Mouse (Mus musculus) forebrain, embryonic 10.5 days (tissue): ENCODE results near the gene Gm11127. TPM values are rescaled to one million over a fixed set of nuclear protein-coding genes. Genes with fewer than 3 reads are reported as not detected.
A peak's percentile ranks its signal among the peaks of the same experiment; 100 is the strongest.

Experiments
- DNase-seq: peaks from one replicate; pipeline ENCODE4 v3.0.0-alpha.2; 2017; ENCODE audit warnings: low spot score; ENCODE audit errors: extremely low spot score
- H3K27ac ChIP-seq: fragments of 300-500 bp; sonication (generic); 2 replicates; pipeline ENCODE4 v1.5.1; 2016; ENCODE audit warnings: mild to moderate bottlenecking
- H3K27me3 ChIP-seq: fragments of 300-500 bp; sonication (generic); 2 replicates; pipeline ENCODE4 v1.6.1; 2016; ENCODE audit warnings: mild to moderate bottlenecking; ENCODE audit not compliant: poor library complexity, severe bottlenecking
- H3K36me3 ChIP-seq: fragments of 300-500 bp; sonication (generic); replicated peaks from 2 replicates; pipeline ENCODE4 v1.6.1; 2016; ENCODE audit warnings: mild to moderate bottlenecking, moderate library complexity
- H3K4me1 ChIP-seq: fragments of 300-500 bp; sonication (generic); 2 replicates; pipeline ENCODE4 v1.6.1; 2016
- H3K4me3 ChIP-seq: fragments of 300-500 bp; sonication (generic); 2 replicates; pipeline ENCODE4 v1.5.1; 2016; ENCODE audit warnings: mild to moderate bottlenecking, moderate library complexity
- H3K9me3 ChIP-seq: fragments of 300-500 bp; sonication (generic); 2 replicates; pipeline ENCODE4 v1.6.1; 2016; ENCODE audit warnings: mild to moderate bottlenecking, moderate library complexity
- WGBS: fragments of 180-500 bp; shearing (Covaris S2); methylation state at CpG from one replicate; pipeline ENCODE4 v1.1.7; 2016; 5-methylcytosine and 5-hydroxymethylcytosine counted together
- polyA plus RNA-seq: library from polyadenylated mRNA; unstranded; fragments of >200 nt; fragmentation: Nextera tagmentation; extraction: Ambion mirVana; gene quantifications from 2 replicates; pipeline ENCODE4 v1.2.1, GENCODE M21; 2016

Gm11127 gene
- polyA plus RNA-seq, 1 experiment from 2014 or later, result not detected

DNA sequence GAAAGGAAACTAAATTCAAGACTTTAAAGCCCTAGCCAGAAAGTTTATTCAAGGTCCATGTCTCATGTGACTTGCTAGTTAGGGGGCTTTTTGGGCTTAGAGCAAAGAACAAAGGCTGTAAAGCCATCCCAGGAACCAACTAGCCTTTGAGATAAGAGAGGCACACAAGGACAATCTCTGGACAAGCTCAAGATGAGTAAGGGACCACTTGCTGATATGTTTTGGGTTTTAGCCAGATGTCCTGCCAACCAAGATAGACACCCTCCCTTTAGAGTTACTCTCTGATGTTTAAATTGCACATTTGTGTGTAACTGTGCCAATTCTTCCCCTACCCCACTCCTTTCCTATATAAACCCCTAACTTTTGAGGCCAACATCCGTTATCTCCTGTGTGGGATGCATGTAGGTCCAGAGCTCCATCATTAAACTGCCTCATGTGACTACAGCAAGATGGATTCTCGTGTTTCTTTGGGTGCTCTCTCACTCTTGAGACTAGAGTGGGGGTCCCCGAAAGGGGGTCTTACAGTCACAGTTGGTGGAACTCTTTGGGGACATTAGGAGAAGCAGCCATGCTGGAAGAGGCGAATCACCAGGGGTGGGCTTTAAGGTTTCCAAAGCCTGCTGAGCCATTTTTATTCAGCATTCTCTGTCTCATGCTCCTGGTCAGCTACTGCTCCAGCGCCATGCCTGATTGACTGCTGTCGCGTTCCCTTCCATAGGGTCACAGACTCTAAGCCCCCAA is 29.1 kb downstream of the Gm11127 start:
- no peak overlapping the region for H3K27ac ChIP-seq
- H3K27me3 ChIP-seq, result peaks cover 25% of the 10 kb centered on the region
- H3K9me3 ChIP-seq, result no peaks in the 10 kb centered on the region
- WGBS, result 86% methylated on average over 7 of the region's 7 CpGs
- H3K4me3 ChIP-seq, result no peak overlapping the region
- H3K36me3 ChIP-seq, result no peaks in the 10 kb centered on the region
- no peak for DNase-seq
- peaks cover 19% of the 10 kb centered on the region for H3K4me1 ChIP-seq

DNA sequence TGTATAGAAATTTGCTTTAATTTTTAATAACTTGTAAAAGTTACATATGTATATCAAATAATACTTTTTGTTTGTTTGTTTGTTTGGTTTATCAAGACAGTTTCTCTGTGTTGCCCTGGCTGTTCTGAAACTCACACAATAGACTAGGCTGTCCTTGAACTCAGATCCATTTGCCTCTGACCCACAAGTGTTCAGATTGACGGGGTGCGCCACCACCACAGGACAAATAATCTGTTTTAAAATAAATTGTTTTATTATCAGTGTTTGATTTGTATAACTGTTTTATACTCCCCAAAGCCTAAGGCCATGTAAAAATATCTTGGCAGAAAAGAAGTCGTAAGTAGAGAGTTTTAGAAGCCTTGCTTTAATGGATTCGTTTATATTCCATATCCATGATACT is 30.5 kb downstream of the Gm11127 start:
- Histone ChIP-seq H3K4me3 (no peak overlapping the region), H3K27me3 (peaks cover 24% of the 10 kb centered on the region), H3K36me3 (no peaks in the 10 kb centered on the region), H3K4me1 (peaks cover 25% of the 10 kb centered on the region), H3K9me3 (no peaks in the 10 kb centered on the region), H3K27ac (no peak overlapping the region)
- no peak for DNase-seq
- 95% methylated on average over 4 of the region's 4 CpGs for WGBS

- H3K4me1 ChIP-seq, result peaks cover 12% of the 10 kb centered on the region; the same call in 1 of the 2 replicates
- peaks cover 8% of the 10 kb centered on the region for H3K27me3 ChIP-seq
- no peaks in the 10 kb centered on the region for H3K36me3 ChIP-seq
- DNase-seq, result no peak
- no peak overlapping the region for H3K4me3 ChIP-seq
- no peaks in the 10 kb centered on the region for H3K9me3 ChIP-seq
- no peak overlapping the region for H3K27ac ChIP-seq
- 87% methylated on average over 4 of the region's 4 CpGs for whole genome bisulfite sequencing
These were observed 32.3 kb downstream of the Gm11127 start for GRCm38 (mm10) chr17:36025901-36026300.

DNA sequence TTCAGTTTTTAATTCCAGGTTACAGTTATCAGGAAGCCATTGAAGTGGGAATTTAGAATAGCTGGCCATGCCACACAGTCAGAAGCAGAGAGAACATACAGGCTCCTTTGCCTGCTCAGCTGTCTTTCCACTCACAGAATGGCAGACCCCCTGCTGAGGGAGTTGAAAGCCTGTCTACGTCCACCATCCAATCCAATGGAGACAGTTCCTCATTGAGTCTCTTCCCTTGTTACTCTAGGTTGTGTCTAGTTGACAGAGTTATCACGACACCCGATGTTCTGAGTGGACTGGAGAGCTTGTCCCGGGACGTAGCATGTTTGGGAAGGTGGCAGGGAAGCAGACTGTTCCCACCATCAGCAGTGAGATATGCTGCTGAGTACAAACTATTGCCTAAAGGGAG is 33.0 kb downstream of the Gm11127 start:
- Histone ChIP-seq H3K4me3 (no peak overlapping the region), H3K36me3 (no peaks in the 10 kb centered on the region), H3K4me1 (peaks cover 19% of the 10 kb centered on the region), H3K27me3 (0 out of 2 replicates have a peak, but pooled peaks cover 1% of the 10 kb centered on the region), H3K27ac (no peak overlapping the region), H3K9me3 (no peaks in the 10 kb centered on the region)
- 74% methylated on average over 5 of the region's 5 CpGs for WGBS
- no peak for DNase-seq

DNA sequence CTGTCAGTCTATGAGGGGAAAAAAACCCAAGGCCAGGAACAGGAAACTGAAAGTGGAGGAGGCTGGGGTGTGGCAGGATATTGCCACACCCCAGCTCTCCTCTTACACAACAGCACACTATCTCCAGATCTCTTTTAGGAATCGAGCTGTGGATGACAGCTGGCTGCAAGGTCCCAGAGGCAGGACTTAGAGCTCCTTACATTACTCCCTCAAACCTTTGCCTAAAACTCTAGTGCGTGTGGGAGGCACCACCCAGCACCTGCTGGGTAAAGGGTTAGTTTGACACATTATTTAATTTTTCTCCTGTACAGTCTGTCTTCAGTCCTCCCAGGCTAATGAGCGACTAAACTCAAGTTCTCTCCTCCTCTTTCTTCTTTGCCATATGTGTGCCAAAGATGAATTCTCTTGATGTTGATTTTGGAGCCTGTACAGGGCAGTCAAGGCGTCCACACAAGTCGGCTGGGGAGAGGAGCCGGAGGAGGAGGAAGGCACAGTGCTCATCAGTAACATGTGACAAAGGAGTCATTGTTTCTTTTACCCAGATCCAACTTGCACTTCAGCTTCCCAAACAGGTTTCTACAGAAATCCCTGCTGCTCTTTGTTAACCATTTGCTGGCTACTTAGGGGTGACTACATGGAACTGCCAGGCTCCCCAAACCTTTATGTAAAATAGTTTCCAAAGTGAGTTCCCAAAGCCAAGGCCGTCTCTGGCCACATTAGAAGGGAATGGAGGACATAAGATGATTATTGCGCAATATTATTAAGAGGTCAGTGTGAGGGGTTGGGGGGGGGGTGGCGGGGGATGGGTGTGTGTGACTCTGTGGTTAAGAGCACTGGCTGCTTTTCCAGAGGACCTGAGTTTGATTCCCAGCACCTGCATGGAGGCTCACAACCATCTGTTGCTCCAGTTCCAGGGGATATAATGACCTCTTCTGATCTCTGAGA is 34.2 kb downstream of the Gm11127 start:
- Histone ChIP-seq H3K9me3 (no peaks in the 10 kb centered on the region), H3K4me3 (no peak overlapping the region), H3K27ac (no peak overlapping the region), H3K4me1 (peaks cover 20% of the 10 kb centered on the region), H3K27me3 (no peaks in the 10 kb centered on the region), H3K36me3 (no peaks in the 10 kb centered on the region)
- no peak for DNase-seq
- WGBS, result 72% methylated on average over 9 of the region's 9 CpGs

GRCm38 (mm10) chr17:36022922-36023321 is 35.2 kb downstream of the Gm11127 start:
- Histone ChIP-seq H3K27me3 (no peaks in the 10 kb centered on the region), H3K27ac (no peak overlapping the region), H3K9me3 (no peaks in the 10 kb centered on the region), H3K4me1 (peaks cover 20% of the 10 kb centered on the region), H3K36me3 (no peaks in the 10 kb centered on the region), H3K4me3 (no peak overlapping the region)
- no peak for DNase-seq
- 95% methylated on average over 6 of the region's 6 CpGs for WGBS

DNA sequence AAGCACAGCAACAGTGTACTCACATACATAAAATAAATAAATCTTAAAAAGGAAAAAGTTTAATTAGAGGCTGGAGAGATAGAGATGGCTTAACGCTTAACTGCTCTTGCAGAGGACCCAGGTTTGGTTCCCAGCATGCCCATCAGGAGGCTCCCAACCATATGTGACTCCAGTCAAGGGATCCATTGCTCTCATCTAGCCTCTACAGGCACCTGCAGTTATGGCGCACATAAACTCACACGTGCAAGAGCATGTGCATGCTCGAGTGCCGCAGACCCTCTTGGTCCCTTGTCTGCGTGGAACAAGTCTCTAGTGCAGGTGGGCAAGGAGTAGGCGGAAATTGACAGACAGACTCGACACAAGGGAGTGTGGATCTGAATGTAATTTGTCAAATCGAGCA is 36.1 kb downstream of the Gm11127 start:
- no peaks in the 10 kb centered on the region for H3K36me3 ChIP-seq
- H3K4me1 ChIP-seq, result peaks cover 20% of the 10 kb centered on the region
- H3K27me3 ChIP-seq, result no peaks in the 10 kb centered on the region
- DNase-seq, result no peak
- H3K9me3 ChIP-seq, result no peaks in the 10 kb centered on the region
- no peak overlapping the region for H3K4me3 ChIP-seq
- H3K27ac ChIP-seq, result no peak overlapping the region
- WGBS, result 90% methylated on average over 9 of the region's 9 CpGs

DNA sequence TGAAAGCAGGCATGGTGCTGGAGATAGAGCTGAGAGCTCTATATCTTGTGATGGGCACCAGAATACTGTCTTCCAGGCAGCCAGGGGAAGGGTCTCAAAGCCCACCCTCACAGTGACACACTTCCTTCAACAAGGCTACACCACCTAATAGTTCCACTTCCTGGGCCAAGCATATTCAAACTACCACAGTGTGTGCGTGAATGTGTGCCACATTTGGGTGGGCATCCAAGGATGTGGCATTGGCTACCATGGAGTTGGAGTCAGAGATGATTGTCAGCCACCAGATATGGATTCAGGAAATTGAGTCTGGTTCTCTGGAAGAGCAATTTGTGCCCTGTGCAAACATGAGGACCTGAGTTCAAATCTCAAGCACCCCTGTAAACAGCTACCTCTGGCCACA is 36.9 kb downstream of the Gm11127 start:
- H3K27ac ChIP-seq, result no peak overlapping the region
- 85% methylated on average over 1 of the region's 1 CpGs for WGBS
- H3K27me3 ChIP-seq, result no peaks in the 10 kb centered on the region
- H3K36me3 ChIP-seq, result no peaks in the 10 kb centered on the region
- no peak for DNase-seq
- peaks cover 20% of the 10 kb centered on the region for H3K4me1 ChIP-seq
- H3K4me3 ChIP-seq, result no peak overlapping the region
- no peaks in the 10 kb centered on the region for H3K9me3 ChIP-seq

DNA sequence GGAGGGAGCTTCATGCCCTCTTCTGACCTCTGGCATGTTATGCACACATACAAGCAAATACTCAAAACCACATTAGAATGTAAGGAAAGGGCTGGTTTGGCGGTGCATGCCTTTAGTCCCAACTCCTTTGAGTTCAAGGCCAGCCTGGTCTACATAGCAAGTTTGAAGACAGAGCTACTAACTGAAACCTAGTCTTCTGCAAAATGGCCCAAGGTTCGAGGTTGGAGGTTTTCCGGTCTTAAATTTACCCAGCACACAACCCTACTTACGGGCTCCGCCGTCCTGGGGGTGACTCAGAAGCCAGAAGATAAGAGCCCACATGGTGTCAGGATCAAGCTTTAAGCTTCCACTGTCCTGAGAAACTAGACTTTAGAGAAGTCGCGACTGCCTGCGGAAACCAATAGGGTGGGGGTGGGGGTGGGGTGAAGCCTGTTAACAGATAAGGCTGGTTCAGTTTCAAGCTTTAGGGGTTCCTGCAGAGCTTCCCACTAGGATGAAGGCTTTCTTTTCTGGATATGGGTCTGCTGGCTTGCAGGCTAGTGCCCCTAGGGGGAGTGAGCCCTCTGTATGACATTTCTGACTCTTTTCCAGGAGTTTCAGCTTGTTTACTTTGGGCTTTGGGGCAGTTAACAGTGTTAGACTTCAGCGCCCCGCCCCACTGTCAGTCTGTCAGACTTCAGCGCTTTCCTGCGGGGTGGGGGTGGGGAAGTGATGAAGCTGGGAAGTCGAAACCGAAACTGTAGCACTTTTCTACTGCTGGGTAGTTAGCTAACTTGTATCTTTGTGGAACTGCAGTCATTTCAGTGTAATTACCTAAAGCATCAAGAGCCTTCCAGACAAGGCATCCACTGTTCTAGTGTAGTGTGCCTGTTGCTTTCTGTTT is 37.7 kb downstream of the Gm11127 start, which contains the start of gene H2-T24:
Gene H2-T24, minus strand, starts transcription at position 370 of the 883 bp plus-strand sequence.
- Histone ChIP-seq H3K9me3 (no peaks in the 10 kb centered on the region), H3K4me3 (no peak within 1 kb of the TSS; the same call in 1 of the 2 replicates), H3K36me3 (peaks cover 6% of the 10 kb centered on the region), H3K27me3 (no peaks in the 10 kb centered on the region), H3K4me1 (peaks cover 20% of the 10 kb centered on the region), H3K27ac (0 out of 2 replicates have a peak within 1 kb of the TSS, but pooled peaks have one; percentile 36)
- WGBS, result 44% methylated on average over 15 of the region's 15 CpGs
- peak; percentile 19 for DNase-seq

GRCm38 (mm10) chr17:36019519-36019918 is 38.7 kb downstream of the Gm11127 start:
- H3K4me1 ChIP-seq, result peaks cover 20% of the 10 kb centered on the region
- whole genome bisulfite sequencing, result 80% methylated on average over 3 of the region's 3 CpGs
- H3K4me3 ChIP-seq, result no peak overlapping the region
- H3K9me3 ChIP-seq, result no peaks in the 10 kb centered on the region
- H3K27me3 ChIP-seq, result no peaks in the 10 kb centered on the region
- H3K36me3 ChIP-seq, result peaks cover 16% of the 10 kb centered on the region
- DNase-seq, result no peak
- no peak overlapping the region for H3K27ac ChIP-seq

GRCm38 (mm10) chr17:36018979-36019378 is 39.2 kb downstream of the Gm11127 start:
- no peak overlapping the region for H3K27ac ChIP-seq
- 69% methylated on average over 2 of the region's 2 CpGs for WGBS
- peaks cover 16% of the 10 kb centered on the region for H3K4me1 ChIP-seq
- no peaks in the 10 kb centered on the region for H3K27me3 ChIP-seq
- peaks cover 21% of the 10 kb centered on the region for H3K36me3 ChIP-seq
- peaks cover 3% of the 10 kb centered on the region; the same call in 1 of the 2 replicates for H3K9me3 ChIP-seq
- no peak for DNase-seq
- H3K4me3 ChIP-seq, result no peak overlapping the region

DNA sequence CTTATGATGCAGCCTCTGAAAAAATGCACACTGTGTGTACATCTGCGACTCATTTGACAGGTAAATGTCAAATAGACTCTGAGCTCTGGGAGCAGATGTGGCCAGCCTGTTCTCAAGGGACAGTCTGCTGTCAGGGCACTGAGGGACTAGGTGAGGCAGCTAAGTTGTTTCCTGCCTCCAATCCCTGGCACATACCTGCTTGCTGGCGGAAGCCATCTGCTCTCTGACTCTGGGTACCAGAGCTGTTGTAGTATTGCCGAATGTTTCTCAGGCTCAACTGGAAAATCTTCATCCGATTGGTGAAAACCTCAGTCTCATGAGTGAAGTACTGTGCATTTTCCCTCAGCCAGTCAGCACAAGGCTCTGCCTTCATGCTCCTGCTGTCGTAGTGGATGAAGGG is 41.1 kb downstream of the Gm11127 start:
- Histone ChIP-seq H3K9me3 (peaks cover 3% of the 10 kb centered on the region; the same call in 1 of the 2 replicates), H3K4me1 (peaks cover 11% of the 10 kb centered on the region), H3K27me3 (no peaks in the 10 kb centered on the region), H3K27ac (no peak overlapping the region), H3K4me3 (no peak overlapping the region), H3K36me3 (peaks cover 21% of the 10 kb centered on the region)
- DNase-seq, result no peak
- 91% methylated on average over 5 of the region's 5 CpGs for WGBS
